Mouse (Mus musculus) forebrain, embryonic 10.5 days (tissue): ENCODE results near the gene Gadd45g. TPM values are rescaled to one million over a fixed set of nuclear protein-coding genes. Genes with fewer than 3 reads are reported as not detected.

Experiments used
- DNase-seq: peaks from one replicate; pipeline ENCODE4 v3.0.0-alpha.2; 2017; ENCODE audit warnings: low spot score; ENCODE audit errors: extremely low spot score
- H3K27ac ChIP-seq: fragments of 300-500 bp; sonication (generic); 2 replicates; pipeline ENCODE4 v1.5.1; 2016; ENCODE audit warnings: mild to moderate bottlenecking
- H3K27me3 ChIP-seq: fragments of 300-500 bp; sonication (generic); 2 replicates; pipeline ENCODE4 v1.6.1; 2016; ENCODE audit warnings: mild to moderate bottlenecking; ENCODE audit not compliant: poor library complexity, severe bottlenecking
- H3K36me3 ChIP-seq: fragments of 300-500 bp; sonication (generic); replicated peaks from 2 replicates; pipeline ENCODE4 v1.6.1; 2016; ENCODE audit warnings: mild to moderate bottlenecking, moderate library complexity
- H3K4me1 ChIP-seq: fragments of 300-500 bp; sonication (generic); 2 replicates; pipeline ENCODE4 v1.6.1; 2016
- H3K4me3 ChIP-seq: fragments of 300-500 bp; sonication (generic); 2 replicates; pipeline ENCODE4 v1.5.1; 2016; ENCODE audit warnings: mild to moderate bottlenecking, moderate library complexity
- H3K9me3 ChIP-seq: fragments of 300-500 bp; sonication (generic); 2 replicates; pipeline ENCODE4 v1.6.1; 2016; ENCODE audit warnings: mild to moderate bottlenecking, moderate library complexity
- WGBS: fragments of 180-500 bp; shearing (Covaris S2); methylation state at CpG from one replicate; pipeline ENCODE4 v1.1.7; 2016; 5-methylcytosine and 5-hydroxymethylcytosine counted together
- polyA plus RNA-seq: library from polyadenylated mRNA; unstranded; fragments of >200 nt; fragmentation: Nextera tagmentation; extraction: Ambion mirVana; gene quantifications from 2 replicates; pipeline ENCODE4 v1.2.1, GENCODE M21; 2016

The Gadd45g gene
- polyA plus RNA-seq, 1 experiment from 2014 or later = 102 TPM

- Histone ChIP-seq H3K27me3 (peaks cover 18% of the 10 kb centered on the region), H3K9me3 (no peaks in the 10 kb centered on the region), H3K4me1 (peaks cover 22% of the 10 kb centered on the region), H3K27ac (peak overlapping the region; percentile 58), H3K36me3 (no peaks in the 10 kb centered on the region), H3K4me3 (no peak overlapping the region)
- DNase-seq = no peak
- 77% methylated on average over 5 of the region's 5 CpGs for WGBS
These were observed 37.8 kb downstream of the Gadd45g start for GRCm38 (mm10) chr13:51884250-51884649.

- 88% methylated on average over 10 of the region's 10 CpGs for WGBS
- H3K4me1 ChIP-seq = peaks cover 20% of the 10 kb centered on the region
- H3K36me3 ChIP-seq = no peaks in the 10 kb centered on the region
- no peaks in the 10 kb centered on the region for H3K9me3 ChIP-seq
- H3K4me3 ChIP-seq = no peak overlapping the region
- no peak for DNase-seq
- peaks cover 14% of the 10 kb centered on the region for H3K27me3 ChIP-seq
- no peak overlapping the region for H3K27ac ChIP-seq
These were observed 39.1 kb downstream of the Gadd45g start for GRCm38 (mm10) chr13:51885594-51885993.

DNA sequence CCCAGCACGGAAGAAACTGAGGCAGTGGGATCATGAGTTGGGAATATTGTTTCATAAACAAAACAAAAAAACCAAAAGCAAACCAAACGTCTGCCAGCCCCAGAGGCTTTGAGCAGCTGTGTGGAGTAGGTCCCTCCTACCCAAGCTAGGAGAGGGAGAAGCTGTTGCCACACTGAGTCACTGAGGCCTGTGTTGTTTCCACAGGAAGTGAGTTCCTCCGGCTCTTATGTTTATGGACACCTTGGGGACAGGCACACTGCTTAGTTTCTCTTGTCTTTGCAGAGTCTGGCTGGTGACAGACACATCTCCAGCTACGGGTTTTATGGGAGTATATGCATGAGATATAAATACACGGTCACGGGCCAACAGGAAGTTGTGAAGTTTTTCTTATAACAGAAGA lies 39.6 kb downstream of the Gadd45g start:
- Histone ChIP-seq H3K4me3 (no peak overlapping the region), H3K27me3 (peaks cover 9% of the 10 kb centered on the region; the same call in 1 of the 2 replicates), H3K4me1 (peaks cover 20% of the 10 kb centered on the region), H3K36me3 (no peaks in the 10 kb centered on the region), H3K9me3 (no peaks in the 10 kb centered on the region), H3K27ac (no peak overlapping the region)
- 88% methylated on average over 6 of the region's 6 CpGs for WGBS
- no peak for DNase-seq

DNA sequence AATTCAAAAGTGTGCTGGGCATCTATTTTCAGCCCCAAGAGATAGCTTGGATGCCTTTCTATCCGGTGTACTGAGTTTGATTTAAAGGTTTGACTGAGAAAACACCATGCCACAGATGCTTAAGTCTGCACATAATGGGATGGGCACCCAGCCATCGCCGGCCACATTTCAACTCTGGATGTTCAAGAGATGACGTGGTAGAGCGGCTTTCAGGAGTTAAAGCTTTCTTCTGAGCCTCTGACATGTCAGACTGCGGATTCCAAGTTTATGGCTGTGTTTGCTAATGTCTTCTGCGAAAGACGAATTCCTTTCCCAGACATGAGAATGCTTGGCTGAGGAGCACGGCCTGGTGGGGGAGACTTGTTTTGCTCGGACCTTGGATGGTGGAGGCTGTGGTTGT lies 40.2 kb downstream of the Gadd45g start:
- H3K4me1 ChIP-seq = peaks cover 15% of the 10 kb centered on the region
- 0 out of 2 replicates have a peak, but pooled peaks cover 4% of the 10 kb centered on the region for H3K27me3 ChIP-seq
- H3K9me3 ChIP-seq = no peaks in the 10 kb centered on the region
- no peaks in the 10 kb centered on the region for H3K36me3 ChIP-seq
- no peak overlapping the region for H3K27ac ChIP-seq
- 91% methylated on average over 10 of the region's 10 CpGs for WGBS
- H3K4me3 ChIP-seq = no peak overlapping the region
- DNase-seq = no peak

DNA sequence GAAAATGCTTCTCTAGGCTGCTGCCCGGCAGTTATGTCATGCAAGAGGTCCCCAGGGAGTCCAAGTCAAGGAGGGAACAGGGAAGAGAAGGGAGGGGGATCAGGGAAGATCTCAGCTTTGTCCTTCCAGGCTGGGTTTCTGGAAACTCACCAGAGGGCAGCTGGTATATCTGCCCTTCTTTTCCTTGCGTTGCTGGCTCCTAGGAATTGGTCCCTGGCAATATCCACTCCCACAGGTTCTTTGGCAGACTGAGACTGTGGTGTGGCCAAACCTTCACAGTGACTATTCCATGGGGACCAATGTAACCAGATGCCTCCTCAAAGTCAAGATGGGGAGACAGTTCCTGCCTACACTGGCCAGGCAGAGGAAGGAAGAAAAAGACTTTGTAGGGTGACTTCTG lies 41.9 kb downstream of the Gadd45g start:
- no peak for DNase-seq
- Histone ChIP-seq H3K36me3 (no peaks in the 10 kb centered on the region), H3K27ac (no peak overlapping the region), H3K4me3 (no peak overlapping the region), H3K4me1 (peaks cover 11% of the 10 kb centered on the region), H3K27me3 (no peaks in the 10 kb centered on the region), H3K9me3 (no peaks in the 10 kb centered on the region)
- 72% methylated on average over 2 of the region's 2 CpGs for whole genome bisulfite sequencing

- WGBS = 89% methylated on average over 6 of the region's 6 CpGs
- no peaks in the 10 kb centered on the region for H3K27me3 ChIP-seq
- H3K4me1 ChIP-seq = no peaks in the 10 kb centered on the region
- H3K27ac ChIP-seq = no peak overlapping the region
- DNase-seq = no peak
- peaks cover 16% of the 10 kb centered on the region; the same call in 1 of the 2 replicates for H3K9me3 ChIP-seq
- H3K4me3 ChIP-seq = no peak overlapping the region
- no peaks in the 10 kb centered on the region for H3K36me3 ChIP-seq
These were observed 45.5 kb downstream of the Gadd45g start for GRCm38 (mm10) chr13:51891825-51892532.

GRCm38 (mm10) chr13:51897579-51897978 lies 51.1 kb downstream of the Gadd45g start:
- WGBS = 85% methylated on average over 3 of the region's 3 CpGs
- Histone ChIP-seq H3K36me3 (no peaks in the 10 kb centered on the region), H3K4me3 (no peak overlapping the region), H3K4me1 (peaks cover 27% of the 10 kb centered on the region), H3K27ac (no peak overlapping the region), H3K9me3 (peaks cover 16% of the 10 kb centered on the region; the same call in 1 of the 2 replicates), H3K27me3 (peaks cover 25% of the 10 kb centered on the region)
- DNase-seq = no peak

Other genes with a start within 250 kb of the Gadd45g start
- 420 and 444 TPM in 2 replicates for gene Cks2, start 201.4 kb upstream of the Gadd45g start, polyA plus RNA-seq
- gene Secisbp2, start 195.0 kb upstream of the Gadd45g start, polyA plus RNA-seq = 28.1 and 32.1 TPM in 2 replicates
- gene Sema4d, start 52.9 kb upstream of the Gadd45g start, polyA plus RNA-seq = 8.0 and 8.4 TPM in 2 replicates